Mouse (Mus musculus) E14TG2a.4 (cell line): Measurements from ENCODE around the gene Trim72.

ENCODE experiments used
- CTCF ChIP-seq: conservative IDR thresholded peaks from 2 replicates; pipeline ENCODE4 v1.5.1; 2014; ENCODE audit warnings: low read length
- NANOG ChIP-seq: IDR thresholded peaks from 2 replicates; pipeline ENCODE4 v1.6.1; 2014; ENCODE audit warnings: borderline replicate concordance, low read length, mixed read lengths

DNA sequence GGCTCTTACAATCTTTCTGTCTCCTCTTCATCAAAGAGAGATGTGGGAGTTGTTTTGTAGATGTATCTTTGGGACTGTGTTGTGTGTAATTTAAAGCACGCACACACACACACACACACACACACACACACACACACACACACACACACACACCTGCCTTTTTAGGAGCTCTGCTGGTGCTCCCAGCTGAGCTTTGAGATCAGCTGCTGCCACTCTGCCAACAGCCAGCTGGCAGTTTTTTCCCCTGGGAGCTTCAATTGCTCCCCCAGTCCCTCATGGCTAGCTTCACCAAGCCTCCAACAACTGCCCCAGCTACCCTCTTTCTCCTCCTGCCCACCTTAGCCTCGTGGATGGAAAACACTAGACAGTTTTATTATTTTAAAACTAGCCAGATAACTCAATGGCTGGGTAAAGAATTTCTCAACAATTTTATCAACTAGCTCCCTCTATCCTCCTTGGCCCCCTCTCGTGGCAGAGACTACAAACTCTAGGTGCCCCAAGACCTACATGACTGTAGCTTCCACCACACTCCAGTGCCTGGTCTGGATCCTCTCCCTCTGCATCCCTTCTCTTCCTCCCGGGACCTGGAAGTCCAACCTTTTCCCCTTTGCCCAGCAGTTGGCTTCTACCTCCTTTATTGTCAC, 40.5 kb downstream of the Trim72 start:
- TF ChIP-seq CTCF (no peak), NANOG (no peak)
